Mouse (Mus musculus): ENCODE measurements at regions not wholly inside any gene's neighbourhood (a gene's known extent, or its start where the extent isn't known, plus 50 kb on each side); places are given as distances from the start of the nearest gene placed in this dataset.

DNA sequence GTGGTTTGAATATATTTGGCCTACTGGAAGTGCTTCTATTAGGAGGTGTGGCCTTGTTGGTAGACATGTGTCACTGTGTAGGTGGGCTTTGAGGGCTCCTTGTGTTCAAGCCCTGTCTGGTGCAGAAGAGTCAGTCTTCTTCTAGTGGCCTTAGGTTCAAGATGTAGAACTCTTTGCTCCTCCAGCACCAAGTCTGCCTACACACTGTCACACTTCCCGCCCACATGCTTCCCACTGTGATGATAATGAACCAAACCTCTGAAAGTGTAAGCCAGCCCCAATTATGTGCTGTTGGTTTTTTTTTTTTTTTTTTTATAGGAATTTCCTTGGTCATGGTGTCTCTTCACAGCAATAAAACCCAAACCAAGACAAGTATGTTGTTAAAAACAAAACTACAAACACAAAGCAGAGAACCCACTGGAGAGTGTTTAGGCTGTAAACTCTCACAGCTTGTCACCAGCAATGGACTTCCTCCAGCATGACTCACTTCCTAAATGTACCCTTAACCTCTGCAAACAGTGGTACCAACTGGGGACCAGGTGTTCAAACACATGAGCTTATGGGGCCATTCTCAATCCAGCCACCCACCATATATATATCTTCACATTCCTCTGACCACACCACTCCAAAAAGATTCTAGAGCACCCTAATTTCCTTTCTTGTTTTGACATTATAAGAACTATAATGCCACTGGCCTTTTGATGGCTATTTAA, 74.0 kb upstream of the Camk1g start:
- Histone ChIP-seq H3K4me1 (ENCODE audit: control insufficient read depth, insufficient read depth, low read length) (no peaks in the 10 kb centered on the region; the same call in 1 of the 2 replicates), H3K27ac (ENCODE audit: insufficient read depth, low read depth, low read length) (no peak overlapping the region), H3K4me3 (ENCODE audit: insufficient read depth, low read length) (no peak overlapping the region)
- no peak for TF ChIP-seq CTCF (IDR thresholded peaks at IDR 0.05; ENCODE audit: low read depth, low read length)
- no peak for TF ChIP-seq POLR2A (IDR thresholded peaks at IDR 0.05; ENCODE audit: borderline replicate concordance, low read depth, low read length)

DNA sequence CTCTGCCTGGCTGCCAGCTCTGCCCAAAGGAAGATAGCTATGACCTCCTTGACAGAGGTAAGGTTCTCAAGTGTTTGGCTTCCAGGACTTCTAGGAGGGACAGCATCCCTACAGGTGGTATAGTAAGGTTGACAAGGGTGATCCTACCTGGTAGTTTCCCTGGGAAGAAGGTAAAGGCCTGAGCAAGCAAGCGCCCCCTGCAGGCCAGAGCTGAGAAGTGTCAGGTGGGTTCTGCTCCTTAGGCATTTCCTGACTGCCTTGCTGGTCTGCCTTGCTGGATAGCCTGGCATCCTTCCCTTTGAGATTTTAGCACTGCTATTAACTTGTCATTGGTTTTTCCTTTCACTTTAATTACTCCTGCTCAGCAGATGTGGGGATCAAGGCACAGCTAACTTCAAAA, 70.4 kb upstream of the Camk1g start:
- no peak overlapping the region for H3K4me3 ChIP-seq (ENCODE audit: insufficient read depth, low read length)
- H3K27ac ChIP-seq (ENCODE audit: insufficient read depth, low read depth, low read length): no peak overlapping the region
- no peaks in the 10 kb centered on the region; the same call in 1 of the 2 replicates for H3K4me1 ChIP-seq (ENCODE audit: control insufficient read depth, insufficient read depth, low read length)
- TF ChIP-seq POLR2A (IDR thresholded peaks at IDR 0.05; ENCODE audit: borderline replicate concordance, low read depth, low read length) (no peak), CTCF (IDR thresholded peaks at IDR 0.05; ENCODE audit: low read depth, low read length) (peak; percentile 41; the same call in 1 of the 2 replicates)

DNA sequence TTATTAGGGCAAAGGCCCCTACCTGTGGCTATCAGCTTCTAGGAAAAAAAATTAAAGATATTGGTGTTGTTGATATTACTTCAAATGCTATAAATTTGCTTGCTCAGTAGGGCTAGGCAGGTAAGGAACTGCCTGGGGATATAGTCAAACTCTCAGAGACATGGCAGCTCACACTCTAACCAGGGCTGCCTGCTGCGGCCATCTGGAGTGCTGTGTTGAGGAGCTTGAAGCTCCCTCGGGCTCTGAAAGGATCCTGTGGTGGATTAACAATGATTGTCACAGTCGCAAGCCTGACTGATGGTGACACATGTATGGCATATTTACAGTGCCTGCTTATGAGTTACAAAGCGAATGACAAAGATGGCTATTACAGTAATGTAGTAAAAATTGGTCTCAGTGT, 64.2 kb upstream of the Camk1g start:
- H3K4me1 ChIP-seq (ENCODE audit: control insufficient read depth, insufficient read depth, low read length): no peaks in the 10 kb centered on the region
- H3K27ac ChIP-seq (ENCODE audit: insufficient read depth, low read depth, low read length): no peak overlapping the region
- TF ChIP-seq POLR2A (IDR thresholded peaks at IDR 0.05; ENCODE audit: borderline replicate concordance, low read depth, low read length): no peak
- TF ChIP-seq CTCF (IDR thresholded peaks at IDR 0.05; ENCODE audit: low read depth, low read length): no peak
- H3K4me3 ChIP-seq (ENCODE audit: insufficient read depth, low read length): no peak overlapping the region

GRCm38 (mm10) chr1:193433493-193434021, 63.5 kb upstream of the Camk1g start:
- no peak overlapping the region for H3K27ac ChIP-seq (ENCODE audit: insufficient read depth, low read depth, low read length)
- H3K4me3 ChIP-seq (ENCODE audit: insufficient read depth, low read length): no peak overlapping the region
- TF ChIP-seq POLR2A (IDR thresholded peaks at IDR 0.05; ENCODE audit: borderline replicate concordance, low read depth, low read length) (no peak), CTCF (IDR thresholded peaks at IDR 0.05; ENCODE audit: low read depth, low read length) (no peak)
- no peaks in the 10 kb centered on the region for H3K4me1 ChIP-seq (ENCODE audit: control insufficient read depth, insufficient read depth, low read length)

- Histone ChIP-seq H3K4me1 (ENCODE audit: control insufficient read depth, insufficient read depth, low read length) (no peaks in the 10 kb centered on the region), H3K27ac (ENCODE audit: insufficient read depth, low read depth, low read length) (no peak overlapping the region), H3K4me3 (ENCODE audit: insufficient read depth, low read length) (no peak overlapping the region)
- TF ChIP-seq POLR2A (IDR thresholded peaks at IDR 0.05; ENCODE audit: borderline replicate concordance, low read depth, low read length): no peak
- TF ChIP-seq CTCF (IDR thresholded peaks at IDR 0.05; ENCODE audit: low read depth, low read length): no peak
Observed at GRCm38 (mm10) chr1:193430231-193430630, 60.1 kb upstream of the Camk1g start.

- no peaks in the 10 kb centered on the region for H3K4me1 ChIP-seq (ENCODE audit: control insufficient read depth, insufficient read depth, low read length)
- TF ChIP-seq CTCF (IDR thresholded peaks at IDR 0.05; ENCODE audit: low read depth, low read length) (no peak), POLR2A (IDR thresholded peaks at IDR 0.05; ENCODE audit: borderline replicate concordance, low read depth, low read length) (no peak)
- no peak overlapping the region for H3K27ac ChIP-seq (ENCODE audit: insufficient read depth, low read depth, low read length)
Observed at GRCm38 (mm10) chr1:193423653-193424075, 53.6 kb upstream of the Camk1g start.

GRCm38 (mm10) chr1:193422886-193423285, 52.8 kb upstream of the Camk1g start:
- Histone ChIP-seq H3K4me3 (ENCODE audit: insufficient read depth, low read length) (no peak overlapping the region), H3K4me1 (ENCODE audit: control insufficient read depth, insufficient read depth, low read length) (no peaks in the 10 kb centered on the region), H3K27ac (ENCODE audit: insufficient read depth, low read depth, low read length) (no peak overlapping the region)
- no peak for TF ChIP-seq POLR2A (IDR thresholded peaks at IDR 0.05; ENCODE audit: borderline replicate concordance, low read depth, low read length)

More at GRCm38 (mm10) chr1:193423653-193424075, 53.6 kb upstream of the Camk1g start:
- no peak overlapping the region for H3K4me3 ChIP-seq (ENCODE audit: insufficient read depth, low read length)

- no peaks in the 10 kb centered on the region for H3K4me1 ChIP-seq (ENCODE audit: control insufficient read depth, insufficient read depth, low read length)
- TF ChIP-seq POLR2A (IDR thresholded peaks at IDR 0.05; ENCODE audit: borderline replicate concordance, low read depth, low read length) (no peak), CTCF (IDR thresholded peaks at IDR 0.05; ENCODE audit: low read depth, low read length) (no peak)
- H3K27ac ChIP-seq (ENCODE audit: insufficient read depth, low read depth, low read length): no peak overlapping the region
- H3K4me3 ChIP-seq (ENCODE audit: insufficient read depth, low read length): no peak overlapping the region
Observed at GRCm38 (mm10) chr1:193421820-193422219, 51.7 kb upstream of the Camk1g start.

- no peak overlapping the region for H3K27ac ChIP-seq (ENCODE audit: insufficient read depth, low read depth, low read length)
- TF ChIP-seq POLR2A (IDR thresholded peaks at IDR 0.05; ENCODE audit: borderline replicate concordance, low read depth, low read length) (no peak), CTCF (IDR thresholded peaks at IDR 0.05; ENCODE audit: low read depth, low read length) (no peak)
Observed at GRCm38 (mm10) chr1:193421414-193421813, 51.3 kb upstream of the Camk1g start.

More at GRCm38 (mm10) chr1:193421414-193421813, 51.3 kb upstream of the Camk1g start:
- H3K4me1 ChIP-seq (ENCODE audit: control insufficient read depth, insufficient read depth, low read length): no peaks in the 10 kb centered on the region
- H3K4me3 ChIP-seq (ENCODE audit: insufficient read depth, low read length): no peak overlapping the region
